Mouse (Mus musculus) left cerebral cortex, adult 9 months (tissue): ENCODE data around the gene Mymx.
A peak's percentile ranks its signal among the peaks of the same experiment; 100 is the strongest.

Experiments used
- DNase-seq, 2 experiments: peaks; one replicate each; pipeline ENCODE4 v3.0.0; 2022; ENCODE audit warnings: low spot score in 2 of 2

Gene Mymx

DNA sequence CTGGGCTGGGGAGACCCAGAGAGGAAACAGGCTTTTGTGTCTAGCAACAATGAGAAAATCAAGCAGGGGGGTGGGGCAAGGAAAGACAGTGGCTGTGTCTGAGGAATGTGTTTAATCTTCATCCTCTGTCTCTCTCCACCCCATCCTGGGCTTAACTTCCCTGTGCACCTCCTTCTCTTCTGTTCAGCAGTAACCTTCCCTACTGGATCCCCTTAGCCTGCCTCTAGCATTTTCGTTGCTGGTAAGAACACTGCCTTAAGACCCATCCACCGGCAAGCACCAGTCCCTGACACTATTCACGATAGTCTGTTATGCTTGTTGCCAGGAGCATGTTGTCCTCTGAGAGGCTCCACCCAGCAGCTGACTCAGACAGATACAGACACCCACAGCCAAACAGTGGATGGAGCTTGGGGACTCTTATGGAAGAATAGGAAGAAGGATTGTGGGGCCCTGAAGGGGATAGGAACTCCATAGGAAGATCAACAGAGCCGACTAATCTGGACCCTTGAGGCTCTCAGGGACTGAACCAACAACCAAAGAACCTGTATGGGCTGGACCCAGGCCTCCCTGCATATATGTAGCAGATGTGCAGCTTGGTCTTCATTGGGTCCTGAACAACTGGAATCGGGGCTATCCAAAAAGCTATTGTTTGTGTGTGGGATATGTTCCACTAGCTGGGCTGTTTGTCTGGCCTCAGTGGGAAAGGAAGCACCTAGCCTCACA is 8.4 kb upstream of the Mymx start:
- no peak for DNase-seq

DNA sequence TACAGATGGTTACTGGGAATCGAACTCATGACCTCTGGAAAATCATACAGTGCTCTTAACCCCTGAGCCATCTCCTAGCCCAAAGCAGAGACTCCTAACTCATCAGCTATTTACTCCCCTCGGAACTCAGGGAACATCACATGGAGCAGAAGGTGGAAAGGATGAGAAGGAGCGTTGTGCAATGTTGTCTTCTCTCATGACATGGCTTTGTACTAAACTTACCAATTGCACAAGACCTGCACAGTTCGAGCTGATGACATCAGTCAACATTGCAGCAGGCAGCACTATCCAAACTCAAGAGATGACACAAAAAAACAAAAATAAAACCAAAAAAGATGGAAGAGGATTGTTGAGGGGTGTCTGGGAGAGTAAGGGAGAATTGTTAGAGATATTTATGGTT is 6.5 kb upstream of the Mymx start:
- no peak for DNase-seq

DNA sequence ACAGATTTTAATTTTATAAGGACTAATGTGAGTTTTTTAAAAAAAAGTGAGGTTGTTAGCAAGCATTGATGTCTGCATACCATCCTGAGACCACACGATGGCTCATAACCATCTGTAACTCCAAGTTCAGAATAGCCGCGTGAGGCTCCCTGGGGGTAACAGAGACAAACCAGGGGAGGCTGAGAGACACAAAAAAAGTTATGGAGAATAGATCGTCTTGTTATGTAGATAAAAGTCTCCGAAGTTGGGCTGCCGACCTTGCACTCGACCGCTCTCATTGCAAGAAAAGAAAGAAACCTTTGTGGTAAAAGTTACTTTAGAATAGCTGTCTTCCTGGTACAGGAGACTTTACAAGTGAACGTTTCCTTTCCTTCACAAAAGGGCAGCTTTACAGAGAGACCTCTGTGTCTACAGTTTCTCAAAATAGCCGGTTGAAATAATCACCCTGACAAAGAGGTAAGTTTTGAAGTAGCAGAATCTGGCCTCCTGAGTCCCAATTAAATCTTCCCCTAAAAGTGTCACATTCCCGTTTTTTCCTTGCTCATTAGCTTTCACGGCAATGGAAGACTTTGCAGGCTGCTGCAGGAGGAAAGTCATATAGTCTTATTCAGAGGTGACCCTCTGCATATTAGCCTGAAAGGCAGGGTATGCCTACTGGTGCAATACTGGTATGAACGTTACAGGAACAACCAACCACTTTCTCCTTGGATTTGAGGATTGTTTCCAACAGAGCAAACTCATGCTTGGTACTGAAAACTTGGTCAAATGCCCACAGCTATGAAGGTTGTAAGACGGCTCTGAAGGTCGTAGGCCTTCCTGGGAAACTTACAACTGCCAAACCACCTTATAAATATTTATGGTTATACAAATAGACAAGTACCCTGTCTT is 5.3 kb upstream of the Mymx start:
- DNase-seq: no peak

DNA sequence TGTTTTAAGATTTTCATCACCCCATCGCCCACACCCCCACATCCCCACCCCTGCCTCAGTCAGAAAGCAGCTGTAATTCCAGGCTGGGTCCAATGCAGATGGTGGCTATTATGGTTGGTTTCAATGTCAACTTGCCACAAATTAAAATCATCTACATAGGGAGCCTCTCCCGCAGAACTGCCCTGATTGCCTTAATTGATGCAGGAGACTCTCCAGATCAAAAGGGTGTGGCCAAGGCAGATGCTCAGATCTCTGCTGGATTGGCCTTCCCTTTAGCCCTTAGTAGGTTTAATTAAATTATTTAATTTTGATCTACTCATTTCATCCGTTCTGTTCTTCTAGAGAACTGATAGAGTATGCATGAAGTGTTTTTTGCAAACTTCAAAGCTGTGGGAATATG is 1.1 kb upstream of the Mymx start:
- DNase-seq: no peak

DNA sequence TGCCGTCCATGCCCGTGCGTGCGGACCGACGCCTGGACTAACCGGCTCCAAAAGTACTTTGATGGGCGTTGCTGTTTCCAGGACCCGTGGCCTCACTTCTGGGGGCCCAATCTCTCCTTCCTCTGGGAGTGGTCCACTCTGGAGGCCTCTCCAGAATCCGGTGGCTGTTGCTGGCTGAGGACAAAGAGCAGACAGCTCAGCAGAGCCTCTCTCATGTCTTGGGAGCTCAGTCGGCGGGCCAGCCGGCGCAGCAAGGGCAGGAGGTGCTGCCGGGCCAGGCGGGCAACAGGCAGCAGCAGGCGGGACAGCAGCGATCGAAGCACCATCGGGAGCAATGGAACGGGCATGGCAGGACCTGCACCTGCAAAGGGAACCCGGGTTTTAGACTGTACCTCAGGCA is 577 bp downstream of the Mymx start:
- no peak for DNase-seq

DNA sequence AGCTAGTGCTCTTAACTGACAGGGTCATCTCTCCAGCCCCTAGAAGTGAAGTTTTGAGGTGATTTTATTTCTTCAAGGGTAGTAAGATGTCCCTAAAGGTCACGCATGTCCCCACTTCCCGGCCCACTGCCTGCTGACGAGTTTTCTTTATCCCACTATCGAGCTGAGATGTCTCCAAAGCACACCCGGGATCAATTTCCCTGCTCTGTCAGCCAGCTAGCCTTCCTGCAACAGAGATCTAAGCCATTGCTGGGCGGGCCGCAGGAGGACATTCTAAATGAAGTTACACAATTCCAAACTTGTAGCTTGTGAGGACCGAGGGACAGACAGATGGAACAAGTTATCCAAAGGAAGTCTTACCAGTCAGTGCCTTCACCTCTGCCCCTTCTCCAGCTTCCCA is 1.6 kb downstream of the Mymx start:
- DNase-seq: no peak

DNA sequence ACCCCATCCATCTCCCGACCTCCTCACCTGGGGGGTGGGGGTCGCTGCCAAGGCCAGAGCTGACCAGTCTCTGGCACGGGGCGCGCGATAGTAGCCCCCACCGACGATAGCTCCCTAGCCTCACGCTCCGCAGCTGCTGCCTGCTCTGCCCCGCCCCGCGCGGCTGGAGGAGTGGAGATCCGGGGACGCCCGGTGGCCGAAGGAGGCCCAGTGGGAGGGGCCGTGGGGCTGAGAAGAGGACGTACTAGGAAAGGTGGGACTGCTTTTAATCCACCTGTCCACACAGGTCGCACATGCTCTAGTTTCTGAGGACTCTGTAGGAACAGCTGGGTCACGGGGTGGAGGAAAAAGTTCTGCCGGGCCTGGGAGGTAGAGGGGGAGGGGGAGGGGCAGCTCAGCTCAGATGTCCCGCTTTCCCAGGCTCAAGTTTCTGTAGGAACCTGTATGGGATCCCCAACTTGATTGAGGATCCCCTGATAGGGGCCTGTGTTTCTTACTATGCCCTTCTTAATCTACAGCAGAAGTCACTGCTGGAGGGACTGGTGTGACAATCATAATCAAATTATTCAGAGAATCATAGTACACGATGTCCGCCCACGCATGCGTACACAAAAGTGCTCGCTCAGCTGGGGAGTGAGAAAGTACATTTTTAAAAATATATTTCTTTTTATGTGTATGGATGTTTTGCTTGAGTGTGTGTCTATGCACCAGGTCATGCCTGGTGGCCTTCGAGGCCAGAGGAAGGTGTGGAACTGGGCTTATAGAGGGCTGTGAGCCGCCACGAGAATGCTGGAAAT is 2.3 kb downstream of the Mymx start, which contains the start of gene Slc29a1:
TSS of gene Slc29a1 (minus strand) at position 161 of the 797 bp plus-strand sequence.
- no peak for DNase-seq

DNA sequence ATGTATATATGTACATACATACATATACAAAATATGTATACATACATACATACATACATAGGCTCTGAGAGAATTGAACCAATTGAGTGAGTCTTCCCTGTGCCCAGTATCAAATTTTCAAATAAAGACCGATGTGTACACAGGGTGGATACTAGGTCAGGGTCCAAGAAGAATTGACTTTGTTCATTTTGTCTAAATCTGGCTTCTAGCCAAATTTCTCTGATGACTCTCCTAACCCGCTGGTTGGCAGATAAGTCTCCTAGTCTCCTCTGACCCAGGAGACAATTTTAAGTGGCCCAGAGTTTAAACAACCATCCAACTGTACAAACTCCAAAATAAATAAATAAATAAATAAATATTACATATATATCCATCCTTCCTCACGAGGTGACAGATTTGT is 3.0 kb downstream of the Mymx start:
- no peak for DNase-seq

DNA sequence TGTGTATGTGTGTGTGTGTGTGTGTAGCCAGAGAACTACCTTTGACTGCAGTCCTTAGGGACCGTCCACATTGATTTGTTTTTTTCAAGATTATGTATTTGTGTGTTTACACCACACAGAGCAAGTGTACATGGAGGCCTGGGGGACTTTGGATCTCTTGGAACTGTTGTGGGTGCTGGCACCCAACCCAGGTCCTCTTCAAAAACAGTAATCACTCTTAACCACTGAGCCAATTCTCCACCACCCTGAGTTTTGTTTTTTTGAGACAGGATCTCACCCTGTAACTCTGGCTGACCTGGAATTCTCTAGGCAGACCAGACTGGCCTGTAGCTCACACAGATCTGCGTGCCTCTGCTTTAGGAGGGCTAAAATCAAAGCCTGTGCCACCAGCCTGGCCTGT is 3.5 kb downstream of the Mymx start:
- DNase-seq: no peak

DNA sequence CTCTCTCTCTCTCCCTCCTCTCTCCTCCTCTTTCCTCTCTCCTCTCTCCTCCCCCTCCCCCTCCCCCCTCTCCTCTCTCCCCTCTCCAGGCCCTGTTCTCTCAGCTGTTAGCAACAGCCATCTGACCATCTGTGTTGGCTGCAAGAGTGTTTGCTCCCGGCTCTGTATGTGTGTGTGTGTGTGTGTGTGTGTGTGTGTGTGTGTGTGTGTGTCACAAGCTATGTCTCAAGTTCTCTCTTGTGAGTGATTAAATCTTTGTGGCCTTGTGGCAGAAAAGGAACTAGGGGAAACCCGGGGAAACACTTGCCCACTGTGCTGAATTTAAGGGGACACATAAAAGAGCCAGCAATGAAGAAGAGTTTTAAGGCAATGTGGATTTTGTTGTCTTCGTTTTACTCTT is 4.1 kb downstream of the Mymx start:
- no peak for DNase-seq

DNA sequence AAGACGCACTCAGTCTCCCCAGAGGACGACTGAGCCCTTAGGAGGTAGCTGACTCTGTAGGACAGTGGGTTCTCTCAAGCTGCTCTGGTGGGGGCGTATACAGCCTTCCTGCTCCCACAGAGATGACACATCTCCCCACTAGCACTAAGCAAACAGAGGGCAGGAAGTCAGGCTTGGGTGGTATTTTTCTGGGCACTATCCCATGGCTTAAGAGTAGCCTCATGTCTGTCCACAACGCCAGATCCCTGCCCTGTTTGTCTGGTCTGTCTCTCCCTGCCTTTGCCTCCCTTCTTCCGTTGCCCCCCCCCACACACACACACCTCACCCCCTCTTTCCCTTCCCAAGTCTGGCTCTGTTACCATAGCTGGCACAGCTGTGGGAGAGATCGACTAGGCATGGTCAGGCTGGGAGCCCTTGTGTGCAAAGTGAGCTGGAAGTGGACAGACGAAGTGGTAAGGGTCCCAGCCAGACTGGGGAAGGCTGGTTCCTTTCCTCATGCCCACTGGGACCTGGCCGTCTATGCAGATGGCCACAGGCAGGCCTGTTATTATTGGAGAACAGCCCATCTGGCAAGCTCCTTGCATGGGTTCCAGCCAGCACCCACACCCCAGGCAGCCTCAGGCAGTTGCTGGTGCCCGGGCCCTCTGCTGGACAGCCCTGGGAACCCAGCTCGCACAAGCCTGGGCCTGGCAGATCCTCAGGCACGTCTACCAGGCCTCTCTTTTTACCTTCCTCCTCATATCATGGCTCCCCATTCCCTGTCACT is 5.1 kb downstream of the Mymx start:
- DNase-seq: peak in 1 of 2 experiments; percentile 66

DNA sequence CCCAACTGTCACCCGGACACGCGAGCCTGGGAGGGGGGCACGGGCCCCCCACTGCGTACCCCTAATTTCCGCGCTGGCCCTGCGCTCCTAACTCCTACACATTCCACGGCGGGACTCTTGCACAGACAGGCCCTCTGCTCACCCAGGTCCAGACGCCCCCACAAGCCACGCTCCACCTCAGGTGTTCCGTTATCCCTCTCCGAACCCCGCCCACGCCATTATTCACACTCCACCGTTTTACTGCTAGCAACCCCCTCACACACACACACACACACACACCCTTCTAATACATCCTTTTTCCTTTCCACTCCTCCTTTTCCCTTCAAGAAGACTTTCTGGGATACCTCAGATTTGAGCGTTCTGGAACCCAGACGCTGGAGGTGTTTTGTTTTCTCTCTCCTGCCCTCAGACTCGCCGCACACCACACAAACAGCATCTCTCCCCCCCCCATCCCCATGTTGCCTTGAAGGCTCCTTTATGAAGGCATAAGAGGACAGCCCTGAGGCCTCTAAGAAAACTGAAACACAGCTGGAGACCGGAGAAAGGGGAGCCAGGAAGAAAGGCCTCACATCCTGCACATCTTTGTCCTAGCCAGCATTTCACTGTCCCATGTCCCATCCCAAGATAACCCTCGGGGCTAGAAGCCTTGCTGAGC is 6.0 kb downstream of the Mymx start:
- DNase-seq: no peak

DNA sequence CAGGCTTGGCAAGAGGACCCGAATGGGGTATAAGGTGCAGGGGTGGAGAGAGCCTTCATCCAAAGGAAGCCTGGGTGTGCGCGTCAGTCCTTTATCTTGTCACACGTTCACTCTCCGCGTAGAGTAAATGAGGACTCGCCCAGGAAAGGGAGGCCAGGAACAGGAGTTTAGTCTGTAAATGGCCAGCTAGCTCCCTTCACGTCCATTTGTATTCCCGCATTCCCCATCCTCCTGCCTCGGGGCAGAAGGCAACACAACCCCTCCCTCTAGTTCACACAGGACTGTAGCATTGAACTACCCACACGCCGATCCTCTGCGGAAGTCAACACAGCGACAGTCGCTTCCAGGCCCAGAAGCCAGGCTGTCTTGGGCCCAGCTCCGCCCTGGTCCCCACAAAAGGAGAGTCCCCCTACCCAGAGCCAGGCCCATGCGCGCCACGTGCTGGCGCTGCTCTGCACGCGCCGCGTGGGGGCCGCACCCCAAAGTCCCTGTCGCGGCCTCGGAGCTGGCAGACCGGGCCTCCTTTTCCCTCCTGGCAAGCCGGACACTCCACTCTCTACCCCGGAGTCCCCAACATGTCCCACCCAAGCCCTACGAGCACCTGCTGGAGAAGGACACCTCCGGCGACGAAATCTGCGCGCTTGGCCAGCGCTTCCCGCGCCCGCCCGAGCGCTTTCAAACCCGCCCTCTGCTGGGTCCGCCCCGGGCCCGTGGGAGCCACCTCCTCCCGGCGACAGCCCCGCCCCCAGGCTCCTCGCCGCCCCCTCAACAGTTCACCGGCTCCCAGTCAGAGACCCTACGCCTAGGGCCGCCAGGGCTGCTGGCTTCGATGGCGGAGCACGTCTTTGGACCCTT is 6.8 kb downstream of the Mymx start:
- DNase-seq: no peak

DNA sequence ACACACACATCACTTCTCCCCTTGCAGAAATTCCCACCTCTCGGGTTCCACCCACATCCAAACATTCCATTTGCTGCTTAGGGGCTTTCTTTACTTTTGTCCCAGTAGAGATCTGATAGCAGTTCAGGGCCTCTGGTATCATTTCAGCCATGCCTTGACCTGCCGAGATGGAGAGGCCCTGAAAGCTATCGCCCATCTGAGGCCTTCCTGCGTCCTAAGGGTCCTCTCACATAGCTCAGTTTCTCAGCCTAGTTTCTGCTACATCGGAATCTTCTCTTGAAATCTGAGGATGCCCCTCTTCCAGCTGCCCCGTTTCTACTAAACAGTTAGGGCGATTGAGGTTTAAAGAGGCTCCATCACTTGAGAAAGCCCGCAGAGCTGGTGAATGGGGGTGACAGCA is 7.7 kb downstream of the Mymx start:
- DNase-seq: no peak

DNA sequence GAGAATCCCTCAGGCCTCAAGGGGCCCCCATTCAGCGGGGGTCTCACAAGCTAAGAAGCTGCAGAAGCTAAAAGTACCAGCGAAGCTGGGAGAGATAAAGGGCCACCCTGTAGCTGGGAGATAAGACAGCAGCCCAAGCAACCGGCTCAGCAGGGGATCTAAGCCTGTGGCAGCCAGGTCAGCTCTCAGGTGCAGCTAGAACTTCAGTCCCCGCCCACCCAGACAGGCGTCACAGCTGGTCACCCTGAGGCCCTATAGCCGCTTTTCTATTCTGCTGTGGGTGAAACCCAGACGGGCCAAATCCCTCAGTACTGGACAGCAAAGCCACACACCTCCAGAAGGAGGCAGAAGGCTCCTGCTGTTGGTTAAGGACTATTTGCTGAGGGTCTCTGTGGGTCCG is 8.4 kb downstream of the Mymx start:
- DNase-seq: no peak

DNA sequence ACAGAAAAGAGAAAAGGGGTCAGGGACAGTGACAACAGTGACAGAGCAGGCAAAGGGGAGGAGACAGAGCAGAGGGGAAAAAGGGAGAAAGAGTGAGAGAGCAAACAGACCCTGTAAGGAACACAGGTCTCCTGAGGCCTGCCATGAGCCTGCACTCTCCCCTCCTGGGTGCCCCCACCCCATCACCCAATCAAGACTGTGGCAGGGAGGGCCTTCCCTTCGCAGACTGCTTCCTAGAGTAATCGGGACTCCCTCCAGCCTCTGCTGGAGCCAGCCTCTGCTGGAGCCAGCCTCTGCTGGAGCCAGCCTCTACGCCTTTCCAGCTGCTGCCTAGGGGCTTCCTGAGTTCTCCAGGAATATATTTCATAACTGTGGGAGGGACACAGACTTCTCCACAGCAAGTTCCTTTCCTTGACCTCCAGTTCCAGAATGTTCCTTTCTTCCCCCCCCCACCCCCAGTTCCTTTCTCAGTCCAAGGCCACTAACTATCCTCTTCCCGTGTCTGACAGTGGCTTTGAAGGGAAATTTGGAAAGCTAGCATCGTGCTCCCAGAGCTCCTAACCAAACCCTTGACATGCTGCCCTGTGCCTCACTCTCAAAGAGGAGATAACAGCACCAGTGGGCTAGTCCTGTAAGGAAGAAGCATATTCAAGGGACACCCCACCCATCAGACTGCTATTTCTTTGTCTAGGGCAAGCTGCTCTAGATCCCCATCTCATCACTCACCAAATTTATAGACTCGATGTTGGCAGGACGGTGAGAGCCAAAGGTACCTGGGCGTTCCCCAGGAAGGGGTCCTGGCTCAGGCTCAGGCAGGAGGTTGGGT is 9.1 kb downstream of the Mymx start:
- no peak for DNase-seq

DNA sequence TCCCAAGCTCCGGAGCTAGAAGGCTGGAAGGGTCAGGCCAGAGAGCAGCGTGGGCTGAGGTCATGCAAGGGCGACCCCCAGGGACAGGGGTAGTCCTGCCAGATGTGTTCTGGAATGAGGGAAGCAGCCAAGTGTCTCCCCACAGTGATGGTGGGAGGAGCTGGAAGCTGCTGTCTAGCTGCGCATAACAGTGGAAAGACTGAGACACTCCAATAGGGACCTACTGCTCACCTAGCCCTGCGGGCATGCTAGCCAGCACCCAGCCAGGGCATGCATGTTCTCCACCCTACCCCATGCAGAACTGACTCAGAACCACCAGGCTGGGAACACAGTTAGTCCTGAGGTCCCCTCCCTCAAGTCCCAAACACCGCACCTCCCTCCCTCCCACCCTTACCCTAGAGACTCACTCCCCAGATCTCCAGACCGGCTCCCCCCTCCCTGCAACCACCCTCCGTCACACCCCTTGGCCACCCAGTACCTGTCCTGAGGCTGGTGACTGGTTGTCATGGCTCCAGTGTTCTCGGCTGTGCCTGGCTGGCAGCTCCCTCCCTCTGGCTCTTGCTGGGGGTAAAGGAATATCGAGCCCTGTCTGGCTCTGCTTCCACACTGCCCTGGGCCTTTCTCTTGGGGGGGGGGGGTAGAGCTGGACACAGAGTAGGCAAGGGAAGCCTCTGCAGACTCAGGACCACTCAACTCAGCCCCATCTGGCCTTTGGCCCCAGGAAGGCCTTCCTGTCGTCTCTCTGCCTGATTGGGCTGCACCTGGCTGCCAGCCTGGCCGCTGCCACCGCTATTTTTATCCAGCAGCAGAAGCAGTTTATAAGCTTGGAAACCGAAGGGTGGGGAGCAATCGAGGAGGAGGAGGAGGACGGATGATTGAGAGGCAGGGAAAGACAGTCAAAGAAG is 9.9 kb downstream of the Mymx start:
- no peak for DNase-seq

DNA sequence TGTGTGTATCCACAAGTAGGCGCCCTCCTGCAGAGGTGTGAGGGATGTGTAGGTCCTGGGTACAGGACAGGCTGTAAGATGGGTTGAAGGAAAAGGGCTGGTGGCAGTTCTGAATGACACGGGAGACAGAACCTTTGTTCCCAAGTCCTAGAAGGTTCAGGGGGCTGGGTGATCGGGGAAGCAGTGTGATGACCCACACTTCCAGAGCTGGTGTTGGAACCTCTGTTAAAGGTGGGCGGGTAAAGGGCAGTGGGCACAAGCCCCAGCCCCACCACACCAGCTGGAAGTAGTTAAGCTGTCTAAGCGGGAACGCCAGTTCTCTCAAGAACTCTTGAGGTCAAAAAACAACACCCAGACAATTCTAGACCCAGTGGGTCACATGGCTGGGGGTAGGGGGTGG is 11.5 kb downstream of the Mymx start:
- DNase-seq: no peak
